Mouse (Mus musculus): ENCODE measurements around the gene Tmem63a.
"Not testable (repeated sequence)": the region's sequence is repeated elsewhere in the genome, so short reads cannot be mapped to it uniquely, and the experiment has no call there.

Tmem63a gene

GRCm38 (mm10) chr1:180966542-180966941 is 24.4 kb downstream of the Tmem63a start:
- no peak for DNase-seq

- DNase-seq = no peak
Measured at GRCm38 (mm10) chr1:180967261-180967660, 25.1 kb downstream of the Tmem63a start.

GRCm38 (mm10) chr1:180972941-180973340 is 30.8 kb downstream of the Tmem63a start:
- no peak for DNase-seq

GRCm38 (mm10) chr1:180974126-180974746 is 32.1 kb downstream of the Tmem63a start:
- peak in 1 of 2 experiments; percentile 33 for DNase-seq

GRCm38 (mm10) chr1:180976110-180976679 is 34.1 kb downstream of the Tmem63a start:
- DNase-seq = peak; percentile 20 to 42

GRCm38 (mm10) chr1:180979484-180980251 is 37.5 kb downstream of the Tmem63a start:
- no peak for DNase-seq

GRCm38 (mm10) chr1:180980464-180980863 is 38.3 kb downstream of the Tmem63a start:
- DNase-seq = no peak

- DNase-seq = not testable (repeated sequence)
Measured at GRCm38 (mm10) chr1:180981298-180982046, 39.3 kb downstream of the Tmem63a start.

- no peak for DNase-seq
Measured at GRCm38 (mm10) chr1:180986701-180987100, 44.6 kb downstream of the Tmem63a start.

GRCm38 (mm10) chr1:180987759-180988158 is 45.6 kb downstream of the Tmem63a start:
- peak; percentile 46 to 75 for DNase-seq

- DNase-seq = no peak
Measured at GRCm38 (mm10) chr1:180990671-180991070, 48.5 kb downstream of the Tmem63a start.

- DNase-seq = peak in 1 of 2 experiments; percentile 28
Measured at GRCm38 (mm10) chr1:180992142-180992541, 50.0 kb downstream of the Tmem63a start.

- no peak for DNase-seq
Measured at GRCm38 (mm10) chr1:181000501-181001092, 58.5 kb downstream of the Tmem63a start.

GRCm38 (mm10) chr1:181001217-181001616 is 59.1 kb downstream of the Tmem63a start:
- DNase-seq = no peak

- no peak for DNase-seq
Measured at GRCm38 (mm10) chr1:181001621-181002020, 59.5 kb downstream of the Tmem63a start.

- DNase-seq = no peak
Measured at GRCm38 (mm10) chr1:181003790-181004189, 61.6 kb downstream of the Tmem63a start.

GRCm38 (mm10) chr1:181005331-181005730 is 63.2 kb downstream of the Tmem63a start:
- DNase-seq = no peak

- DNase-seq = no peak
Measured at GRCm38 (mm10) chr1:181007831-181008230, 65.7 kb downstream of the Tmem63a start.

GRCm38 (mm10) chr1:181008266-181008665 is 66.1 kb downstream of the Tmem63a start:
- no peak for DNase-seq

GRCm38 (mm10) chr1:181009011-181009590 is 67.0 kb downstream of the Tmem63a start:
- DNase-seq = no peak

- no peak for DNase-seq
Measured at GRCm38 (mm10) chr1:181009754-181010153, 67.6 kb downstream of the Tmem63a start.
